Mouse (Mus musculus): ENCODE results near the gene Gm9857. TPM values are rescaled to one million over a fixed set of nuclear protein-coding genes. Genes with fewer than 3 reads are reported as not detected.

The Gm9857 gene
- total and polyA plus RNA-seq, 3 experiments: not detected

DNA sequence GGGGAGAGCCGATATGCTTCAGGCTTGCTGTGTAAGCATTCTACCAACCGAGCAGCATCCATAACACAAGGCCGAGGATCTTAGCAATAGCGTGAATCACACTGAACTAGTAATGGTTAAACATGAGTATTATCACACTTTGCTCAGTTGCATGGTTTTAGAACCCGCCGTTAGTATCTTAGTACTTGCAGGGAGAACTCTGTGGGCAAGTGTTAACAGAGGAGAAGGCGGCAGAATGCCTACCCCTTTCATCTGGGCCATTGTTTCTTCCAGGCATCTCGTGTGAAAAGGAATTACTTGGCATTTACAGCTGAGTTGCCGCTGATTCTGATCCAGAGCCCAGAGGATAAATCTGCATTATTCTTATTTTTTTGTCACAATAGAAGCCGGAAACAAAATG is 751 bp upstream of the Gm9857 start:
- Histone ChIP-seq H3K9me3 (replicated peaks) (peaks cover 9% of the 10 kb centered on the region), H3K4me1 (ENCODE audit: insufficient read depth, low read depth, low read length) (no peaks in the 10 kb centered on the region), H3K4me3 (ENCODE audit: low read depth, low read length) (no peak overlapping the region), H3K36me3 (replicated peaks) (no peaks in the 10 kb centered on the region), H3K27me3 (ENCODE audit: insufficient read depth, low read length) (no peaks in the 10 kb centered on the region)
- TF ChIP-seq POLR2AphosphoS5 (IDR thresholded peaks at IDR 0.05; ENCODE audit: insufficient replicate concordance, low read depth, low read length) (no peak), GATA1 (IDR thresholded peaks at IDR 0.05; ENCODE audit: borderline replicate concordance, low read length) (no peak), CTCF (IDR thresholded peaks at IDR 0.05; ENCODE audit: low read depth, low read length) (no peak), GATA2 (IDR thresholded peaks at IDR 0.05; ENCODE audit: borderline replicate concordance, low read depth, low read length) (no peak), TAL1 (conservative IDR thresholded peaks at IDR 0.05; ENCODE audit: low read depth, low read length) (no peak)
- DNase-seq (ENCODE audit: low spot score): no peak
- no peak for ATAC-seq (ENCODE audit: extremely low read depth, insufficient number of reproducible peaks, low FRiP score, poor library complexity, severe bottlenecking)

GRCm38 (mm10) chr3:108939573-108939972 is 672 bp downstream of the Gm9857 start, which contains the start of gene Henmt1:
TSS of gene Henmt1 (plus strand) at chr3:108939873.
- ATAC-seq (ENCODE audit: extremely low read depth, insufficient number of reproducible peaks, low FRiP score, poor library complexity, severe bottlenecking): no peak
- no peaks in the 10 kb centered on the region for H3K36me3 ChIP-seq (replicated peaks)
- no peaks in the 10 kb centered on the region for H3K27me3 ChIP-seq (ENCODE audit: insufficient read depth, low read length)
- peaks cover 9% of the 10 kb centered on the region for H3K9me3 ChIP-seq (replicated peaks)
- H3K4me3 ChIP-seq (ENCODE audit: low read depth, low read length): no peak within 1 kb of the TSS
- TF ChIP-seq CTCF (IDR thresholded peaks at IDR 0.05; ENCODE audit: low read depth, low read length) (no peak), TAL1 (conservative IDR thresholded peaks at IDR 0.05; ENCODE audit: low read depth, low read length) (no peak), GATA1 (IDR thresholded peaks at IDR 0.05; ENCODE audit: borderline replicate concordance, low read length) (no peak), POLR2AphosphoS5 (IDR thresholded peaks at IDR 0.05; ENCODE audit: insufficient replicate concordance, low read depth, low read length) (no peak), GATA2 (IDR thresholded peaks at IDR 0.05; ENCODE audit: borderline replicate concordance, low read depth, low read length) (no peak)
- no peak for DNase-seq (ENCODE audit: low spot score)
- no peaks in the 10 kb centered on the region for H3K4me1 ChIP-seq (ENCODE audit: insufficient read depth, low read depth, low read length)

- Histone ChIP-seq H3K27me3 (ENCODE audit: insufficient read depth, low read length) (no peaks in the 10 kb centered on the region), H3K9me3 (replicated peaks) (peaks cover 9% of the 10 kb centered on the region), H3K36me3 (replicated peaks) (no peaks in the 10 kb centered on the region), H3K4me3 (ENCODE audit: low read depth, low read length) (no peak overlapping the region), H3K4me1 (ENCODE audit: insufficient read depth, low read depth, low read length) (no peaks in the 10 kb centered on the region)
- DNase-seq (ENCODE audit: low spot score) (no peak), ATAC-seq (ENCODE audit: extremely low read depth, insufficient number of reproducible peaks, low FRiP score, poor library complexity, severe bottlenecking) (no peak)
- TF ChIP-seq TAL1 (conservative IDR thresholded peaks at IDR 0.05; ENCODE audit: low read depth, low read length): no peak
- no peak for TF ChIP-seq CTCF (IDR thresholded peaks at IDR 0.05; ENCODE audit: low read depth, low read length)
- TF ChIP-seq GATA2 (IDR thresholded peaks at IDR 0.05; ENCODE audit: borderline replicate concordance, low read depth, low read length): no peak
- TF ChIP-seq GATA1 (IDR thresholded peaks at IDR 0.05; ENCODE audit: borderline replicate concordance, low read length): no peak
- TF ChIP-seq POLR2AphosphoS5 (IDR thresholded peaks at IDR 0.05; ENCODE audit: insufficient replicate concordance, low read depth, low read length): no peak
Observed at GRCm38 (mm10) chr3:108938691-108939090, 1.6 kb downstream of the Gm9857 start.

DNA sequence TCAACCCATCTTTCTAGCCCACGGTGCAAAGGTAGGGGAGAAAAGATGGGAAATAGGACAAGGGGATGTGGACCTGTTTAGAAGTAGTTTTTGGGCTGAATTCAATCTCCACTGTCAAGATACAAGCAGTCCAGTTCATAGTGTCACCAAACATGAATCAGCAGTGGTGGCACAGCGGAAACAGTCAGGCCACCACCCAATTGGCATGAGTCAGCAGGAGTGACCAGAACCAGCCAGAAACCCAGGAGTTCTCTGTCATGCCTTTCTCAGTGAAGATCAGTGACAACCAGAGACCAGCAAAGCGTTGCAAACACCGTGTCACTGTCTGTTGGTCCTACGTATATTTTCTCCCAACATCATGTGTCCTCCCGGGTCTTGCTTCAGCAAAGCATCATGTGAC is 6.7 kb downstream of the Gm9857 start:
- Histone ChIP-seq H3K9me3 (replicated peaks) (no peaks in the 10 kb centered on the region), H3K4me3 (ENCODE audit: low read depth, low read length) (no peak overlapping the region), H3K4me1 (ENCODE audit: insufficient read depth, low read depth, low read length) (no peaks in the 10 kb centered on the region), H3K36me3 (replicated peaks) (no peaks in the 10 kb centered on the region), H3K27me3 (ENCODE audit: insufficient read depth, low read length) (no peaks in the 10 kb centered on the region)
- no peak for TF ChIP-seq GATA2 (IDR thresholded peaks at IDR 0.05; ENCODE audit: borderline replicate concordance, low read depth, low read length)
- no peak for TF ChIP-seq TAL1 (conservative IDR thresholded peaks at IDR 0.05; ENCODE audit: low read depth, low read length)
- no peak for TF ChIP-seq POLR2AphosphoS5 (IDR thresholded peaks at IDR 0.05; ENCODE audit: insufficient replicate concordance, low read depth, low read length)
- TF ChIP-seq GATA1 (IDR thresholded peaks at IDR 0.05; ENCODE audit: borderline replicate concordance, low read length): no peak
- TF ChIP-seq CTCF (IDR thresholded peaks at IDR 0.05; ENCODE audit: low read depth, low read length): no peak
- ATAC-seq (ENCODE audit: extremely low read depth, insufficient number of reproducible peaks, low FRiP score, poor library complexity, severe bottlenecking) (no peak), DNase-seq (ENCODE audit: low spot score) (no peak)

GRCm38 (mm10) chr3:108926308-108926707 is 13.9 kb downstream of the Gm9857 start:
- no peaks in the 10 kb centered on the region for H3K9me3 ChIP-seq (replicated peaks)
- TF ChIP-seq GATA1 (IDR thresholded peaks at IDR 0.05; ENCODE audit: borderline replicate concordance, low read length) (no peak), CTCF (IDR thresholded peaks at IDR 0.05; ENCODE audit: low read depth, low read length) (no peak), POLR2AphosphoS5 (IDR thresholded peaks at IDR 0.05; ENCODE audit: insufficient replicate concordance, low read depth, low read length) (no peak), GATA2 (IDR thresholded peaks at IDR 0.05; ENCODE audit: borderline replicate concordance, low read depth, low read length) (no peak), TAL1 (conservative IDR thresholded peaks at IDR 0.05; ENCODE audit: low read depth, low read length) (no peak)
- no peaks in the 10 kb centered on the region for H3K36me3 ChIP-seq (replicated peaks)
- no peak for ATAC-seq (ENCODE audit: extremely low read depth, insufficient number of reproducible peaks, low FRiP score, poor library complexity, severe bottlenecking)
- H3K4me1 ChIP-seq (ENCODE audit: insufficient read depth, low read depth, low read length): no peaks in the 10 kb centered on the region
- H3K4me3 ChIP-seq (ENCODE audit: low read depth, low read length): no peak overlapping the region
- H3K27me3 ChIP-seq (ENCODE audit: insufficient read depth, low read length): no peaks in the 10 kb centered on the region
- DNase-seq (ENCODE audit: low spot score): no peak

DNA sequence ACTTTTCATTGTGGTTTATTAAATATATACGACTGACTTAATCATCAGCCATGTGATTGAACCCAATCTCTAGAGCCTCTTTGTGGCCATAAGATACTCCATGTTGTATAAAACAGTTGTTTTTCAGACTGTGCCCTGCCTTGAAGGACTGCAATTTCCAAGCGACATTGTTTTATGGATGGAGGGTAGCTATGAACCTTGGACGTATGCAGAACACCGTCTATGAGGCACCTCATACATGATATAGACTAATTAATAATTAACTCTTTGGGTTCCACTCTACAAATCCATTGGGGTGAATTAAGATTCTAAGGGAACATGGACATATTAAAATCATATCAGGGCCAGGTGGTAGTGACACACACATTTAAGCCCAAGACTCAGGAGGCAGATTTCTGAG is 14.6 kb downstream of the Gm9857 start:
- Histone ChIP-seq H3K4me1 (ENCODE audit: insufficient read depth, low read depth, low read length) (no peaks in the 10 kb centered on the region), H3K4me3 (ENCODE audit: low read depth, low read length) (no peak overlapping the region), H3K27me3 (ENCODE audit: insufficient read depth, low read length) (no peaks in the 10 kb centered on the region; the same call in 1 of the 2 replicates), H3K36me3 (replicated peaks) (no peaks in the 10 kb centered on the region), H3K9me3 (replicated peaks) (no peaks in the 10 kb centered on the region)
- no peak for TF ChIP-seq CTCF (IDR thresholded peaks at IDR 0.05; ENCODE audit: low read depth, low read length)
- TF ChIP-seq GATA2 (IDR thresholded peaks at IDR 0.05; ENCODE audit: borderline replicate concordance, low read depth, low read length): no peak
- no peak for TF ChIP-seq POLR2AphosphoS5 (IDR thresholded peaks at IDR 0.05; ENCODE audit: insufficient replicate concordance, low read depth, low read length)
- no peak for TF ChIP-seq GATA1 (IDR thresholded peaks at IDR 0.05; ENCODE audit: borderline replicate concordance, low read length)
- no peak for TF ChIP-seq TAL1 (conservative IDR thresholded peaks at IDR 0.05; ENCODE audit: low read depth, low read length)
- ATAC-seq (ENCODE audit: extremely low read depth, insufficient number of reproducible peaks, low FRiP score, poor library complexity, severe bottlenecking) (no peak), DNase-seq (ENCODE audit: low spot score) (no peak)
